Mouse (Mus musculus) cerebellum, adult 9-10 months (tissue): Measurements from ENCODE around the gene Polr2f.
A peak's percentile ranks its signal among the peaks of the same experiment; 100 is the strongest.

Experiments used
- DNase-seq: peaks from one replicate; pipeline ENCODE4 v3.0.0; 2022

Polr2f gene

DNA sequence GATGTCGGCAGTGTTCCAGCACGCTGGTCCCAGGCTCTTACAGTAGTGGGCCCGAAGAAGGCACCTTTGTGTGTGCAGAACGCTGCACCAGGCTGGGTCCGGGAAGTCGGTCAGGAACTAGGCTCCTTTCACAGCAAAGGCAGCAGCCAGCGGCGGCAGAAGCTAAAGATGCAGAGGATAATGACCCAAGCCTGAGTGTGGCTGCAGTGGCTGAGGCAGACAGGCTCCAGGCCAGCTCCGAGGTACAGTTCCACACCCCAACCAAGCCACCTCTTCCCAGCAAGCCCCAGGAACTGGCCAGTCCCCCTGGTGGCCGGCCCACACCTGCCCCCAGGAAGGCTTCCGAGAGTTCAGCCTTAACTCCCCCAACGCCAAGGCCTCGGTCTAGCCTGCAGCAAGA, 18.3 kb upstream of the Polr2f start:
- no peak for DNase-seq

DNA sequence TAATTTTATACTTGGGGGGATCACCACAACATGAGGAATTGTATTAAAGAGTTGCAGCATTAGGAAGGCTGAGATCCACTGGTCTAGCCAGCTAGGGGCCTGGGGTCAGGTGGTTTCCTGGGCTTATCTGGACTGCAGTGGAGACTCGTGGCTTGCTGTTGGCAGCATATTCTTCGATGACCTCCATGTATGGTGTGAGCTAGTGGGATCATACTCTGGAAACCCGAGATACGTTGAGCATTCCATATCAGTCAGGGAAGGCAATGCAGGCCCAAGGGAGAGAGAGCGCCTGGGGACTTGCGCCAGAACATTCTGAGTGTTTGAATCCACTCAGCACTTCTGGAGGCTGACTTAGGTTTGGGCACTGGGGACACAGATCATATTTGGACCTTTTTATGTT, 17.1 kb upstream of the Polr2f start:
- no peak for DNase-seq

DNA sequence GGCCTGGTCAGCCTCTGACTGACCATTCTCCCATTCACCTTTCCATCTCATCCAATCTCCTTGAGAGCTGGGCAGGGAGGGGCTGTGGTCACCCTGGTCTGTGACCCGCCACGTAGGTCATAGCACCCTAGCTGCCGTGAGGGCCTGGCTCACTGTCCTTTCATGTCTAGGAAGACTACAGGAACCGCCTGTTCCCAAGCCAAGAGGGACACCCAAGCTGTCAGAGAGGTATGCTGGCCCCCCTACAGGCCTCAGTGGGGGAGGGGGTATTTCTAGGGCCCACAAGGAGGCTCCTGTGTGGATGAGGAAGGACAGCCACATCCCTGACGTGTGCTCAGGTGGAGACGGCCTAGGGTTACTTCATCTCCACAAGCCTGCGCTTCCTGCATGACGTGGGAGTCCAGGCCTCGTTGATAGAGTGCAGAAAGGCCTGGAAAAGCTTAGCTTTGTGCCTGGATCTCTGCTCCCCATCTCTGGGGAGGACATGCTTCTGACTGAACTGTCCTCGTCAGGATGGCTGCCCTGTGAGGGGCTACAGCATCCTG, 16.4 kb upstream of the Polr2f start:
- no peak for DNase-seq

DNA sequence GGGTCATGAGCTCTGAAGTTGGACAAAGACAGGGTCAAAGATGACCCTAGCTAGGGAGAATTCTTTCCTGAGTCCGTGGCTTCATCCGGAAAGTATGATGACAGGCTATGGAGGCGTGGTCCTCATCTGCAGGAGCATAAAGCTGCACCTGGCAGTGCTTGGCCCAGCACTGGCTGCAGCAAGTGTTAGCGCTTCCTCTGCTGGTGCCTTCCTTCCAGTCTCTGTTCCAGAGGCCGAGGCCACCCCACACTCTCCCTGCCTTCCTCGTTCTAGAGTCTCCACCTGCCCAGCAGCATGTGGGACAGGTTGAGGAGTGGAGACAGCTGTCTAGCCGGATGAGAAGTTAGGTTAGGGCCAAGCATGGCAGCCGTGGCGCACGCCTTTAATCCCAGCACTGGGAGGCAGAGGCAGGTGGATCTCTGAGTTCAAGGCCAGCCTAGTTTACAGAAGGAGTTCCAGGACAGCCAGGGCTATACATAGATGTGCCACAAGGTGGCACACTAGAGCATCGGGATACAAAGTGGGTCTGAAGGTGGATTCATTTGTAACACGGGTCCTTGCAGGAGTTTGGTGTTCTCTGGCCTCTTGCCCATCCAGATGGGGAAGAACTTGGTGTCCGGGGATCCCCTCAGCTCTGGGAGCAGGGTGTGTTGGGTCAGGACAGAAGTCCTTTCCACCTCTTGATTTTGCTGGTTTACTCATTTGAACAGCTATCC, 14.4 kb upstream of the Polr2f start:
- peak; percentile 59 for DNase-seq

DNA sequence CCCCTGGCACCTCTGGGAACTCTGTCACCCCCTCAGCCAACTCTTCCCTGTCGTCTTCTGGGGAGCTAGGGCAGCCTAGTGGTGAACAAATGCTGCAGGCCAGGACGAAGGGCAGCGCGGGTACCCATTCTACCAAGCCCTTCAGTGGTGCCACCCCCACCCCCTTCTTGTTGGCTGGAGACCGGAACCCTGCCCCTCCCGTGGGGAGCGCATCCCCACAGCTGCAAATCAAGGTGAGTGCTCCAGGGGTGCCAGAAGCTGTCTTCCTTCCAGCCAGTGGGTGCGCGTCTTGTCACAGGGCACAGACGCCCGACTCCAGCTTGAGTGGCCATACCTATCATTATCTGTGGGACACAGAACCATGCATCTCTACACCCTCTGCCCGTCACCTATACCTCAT, 13.7 kb upstream of the Polr2f start:
- DNase-seq = no peak

DNA sequence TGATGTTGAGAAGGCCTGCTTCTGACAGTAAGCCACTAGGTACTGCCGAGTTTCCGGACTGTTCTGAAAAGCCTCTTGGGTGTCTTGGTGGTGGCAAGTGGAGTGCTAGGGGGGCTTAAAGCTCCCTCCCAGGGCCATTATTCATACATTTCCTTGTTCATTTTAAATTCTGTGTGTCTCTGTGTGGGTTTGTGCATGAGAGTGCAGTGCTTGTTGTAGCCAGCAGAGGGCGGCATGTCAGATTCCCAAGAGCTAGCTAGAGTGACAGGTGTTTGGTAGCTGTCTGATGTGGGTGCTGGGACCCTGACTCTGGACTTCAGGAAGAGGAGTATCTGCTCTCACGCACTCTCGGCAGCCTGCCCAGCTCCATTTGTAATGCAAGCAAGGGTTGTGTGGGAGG, 12.6 kb upstream of the Polr2f start:
- DNase-seq = no peak

DNA sequence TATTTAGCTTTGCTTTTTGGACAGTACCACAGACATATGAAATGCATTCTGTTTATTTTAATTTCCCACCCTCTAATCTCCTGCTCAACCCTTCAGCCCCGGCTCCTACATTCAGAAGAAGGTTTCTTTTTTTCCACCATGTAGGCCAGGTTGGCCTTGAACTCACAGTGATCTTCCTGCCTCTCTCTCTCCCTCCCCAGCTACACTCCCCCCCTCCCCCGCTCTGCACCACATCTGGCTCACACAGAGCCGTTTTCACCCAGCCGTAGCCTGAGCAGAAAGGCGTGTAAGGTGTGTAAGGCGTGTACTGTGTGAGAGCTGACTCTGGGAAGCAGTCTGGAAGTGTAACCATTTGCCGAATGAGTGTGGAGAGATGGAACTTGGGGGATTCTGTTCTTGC, 11.5 kb upstream of the Polr2f start:
- DNase-seq = no peak

DNA sequence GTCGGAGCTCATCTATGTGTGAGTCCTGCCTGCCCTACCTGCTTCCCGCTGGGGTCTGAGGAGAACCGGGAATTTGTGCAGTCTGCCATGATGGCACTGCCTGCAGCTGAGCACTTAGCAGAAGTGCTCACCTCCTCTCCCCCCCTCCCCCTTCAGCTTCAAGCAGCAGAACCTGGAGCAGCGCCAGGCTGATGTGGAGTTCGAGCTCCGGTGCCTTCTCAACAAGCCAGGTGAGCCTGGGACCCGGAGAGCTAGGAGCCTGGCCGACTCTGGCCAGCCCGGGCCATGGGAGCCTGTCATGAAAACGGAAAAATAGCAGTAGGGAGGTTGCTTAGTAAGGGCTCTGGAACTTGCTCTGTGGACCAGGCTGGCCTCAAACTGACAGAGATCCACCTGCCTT, 10.0 kb upstream of the Polr2f start:
- DNase-seq = no peak

DNA sequence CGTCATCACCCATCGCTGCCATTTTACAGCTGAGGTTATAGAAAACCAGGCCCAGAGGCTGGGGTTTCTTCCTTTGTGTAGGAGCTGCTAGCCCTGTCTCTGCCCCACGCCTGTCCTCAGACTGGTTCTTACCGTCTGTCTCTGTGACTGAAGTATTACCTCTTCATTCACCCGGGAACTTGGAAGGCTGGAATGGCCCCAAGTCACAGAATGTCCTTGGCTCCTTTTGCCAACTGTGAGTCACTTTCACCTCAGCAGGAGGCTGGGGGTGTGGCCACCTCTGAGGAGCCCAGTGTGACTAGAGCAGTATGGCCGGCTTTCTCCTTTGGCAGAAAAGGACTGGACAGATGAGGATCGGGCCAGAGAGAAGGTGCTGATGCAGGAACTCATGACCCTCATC, 9.4 kb upstream of the Polr2f start:
- DNase-seq = peak; percentile 93

DNA sequence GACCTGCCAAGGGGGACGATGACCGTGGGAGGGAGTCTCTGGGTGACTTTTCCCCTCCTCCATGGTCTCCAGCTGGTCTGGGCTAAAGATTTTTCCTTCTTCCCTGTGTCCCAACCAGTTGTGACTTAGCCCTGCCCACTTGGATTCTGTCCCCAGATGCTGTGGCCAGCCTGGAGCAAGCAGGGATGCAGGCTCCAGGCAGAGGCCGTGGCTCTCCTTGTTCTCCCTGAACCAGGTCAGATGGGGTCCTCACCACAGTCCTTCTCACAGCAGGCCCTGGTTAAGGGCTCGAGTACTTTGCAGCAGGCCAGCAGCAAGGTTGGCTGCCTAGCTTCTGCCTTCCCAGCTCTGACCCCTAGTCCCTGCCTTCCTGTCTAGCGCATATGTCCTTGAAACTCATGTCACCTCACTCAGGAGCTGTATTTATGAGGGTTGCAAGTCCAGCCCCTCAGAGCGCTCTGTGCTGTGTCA, 7.6 kb upstream of the Polr2f start:
- no peak for DNase-seq

DNA sequence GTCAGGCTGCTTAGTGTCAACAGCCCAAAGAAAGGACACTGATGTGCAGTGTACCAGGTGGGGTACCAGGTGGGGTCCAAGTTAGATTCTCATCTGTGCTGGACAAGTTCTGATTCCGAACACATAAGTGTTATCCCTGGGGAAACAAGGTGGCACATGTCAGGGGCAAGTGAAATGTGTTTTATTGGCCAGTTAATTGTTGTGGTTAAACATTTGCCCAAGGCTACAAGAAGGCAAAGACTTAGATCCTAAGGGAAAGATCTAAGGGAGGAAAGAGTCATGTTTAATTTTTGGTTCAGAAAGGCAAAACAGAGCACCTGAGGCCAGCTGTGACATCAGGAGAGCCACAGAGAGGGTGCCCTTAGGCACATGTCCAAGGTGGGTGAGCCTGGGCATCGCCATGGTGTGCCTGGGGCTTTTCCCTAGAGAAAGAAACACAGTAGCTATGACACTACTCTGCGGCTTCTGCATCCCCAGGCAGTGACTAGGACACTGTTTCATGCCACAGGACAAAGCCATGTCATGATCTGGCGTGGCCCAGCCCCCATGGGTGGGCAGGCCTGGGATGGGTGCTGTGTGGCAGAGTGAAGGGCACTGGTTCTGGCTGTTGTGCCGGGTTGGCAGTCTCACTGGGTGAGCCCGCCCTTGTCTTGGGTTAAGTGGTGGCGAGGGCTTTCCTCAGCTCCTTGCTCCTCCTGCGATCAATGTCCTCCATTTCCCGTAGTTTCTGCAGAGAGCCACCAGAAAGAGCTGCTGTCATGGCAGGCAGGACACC, 6.1 kb upstream of the Polr2f start:
- no peak for DNase-seq

DNA sequence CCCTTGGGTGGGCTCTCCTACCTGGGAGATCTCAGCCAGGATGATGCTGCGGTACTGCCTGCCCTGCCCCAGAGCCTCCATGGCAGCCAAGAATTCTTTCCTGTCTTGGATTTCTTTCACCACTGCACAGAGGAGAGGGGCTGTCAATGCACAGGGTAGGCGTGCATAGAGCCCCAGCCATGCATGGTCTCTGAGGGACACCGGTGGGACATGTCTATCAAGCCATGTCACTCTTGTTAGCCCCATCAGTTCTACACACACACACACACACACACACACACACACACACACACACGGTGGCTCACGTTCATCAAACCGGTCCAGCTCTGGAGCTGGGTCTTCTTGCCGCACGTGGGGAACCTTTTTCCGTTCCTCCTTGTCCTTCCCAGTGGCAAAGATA, 5.5 kb upstream of the Polr2f start:
- no peak for DNase-seq

DNA sequence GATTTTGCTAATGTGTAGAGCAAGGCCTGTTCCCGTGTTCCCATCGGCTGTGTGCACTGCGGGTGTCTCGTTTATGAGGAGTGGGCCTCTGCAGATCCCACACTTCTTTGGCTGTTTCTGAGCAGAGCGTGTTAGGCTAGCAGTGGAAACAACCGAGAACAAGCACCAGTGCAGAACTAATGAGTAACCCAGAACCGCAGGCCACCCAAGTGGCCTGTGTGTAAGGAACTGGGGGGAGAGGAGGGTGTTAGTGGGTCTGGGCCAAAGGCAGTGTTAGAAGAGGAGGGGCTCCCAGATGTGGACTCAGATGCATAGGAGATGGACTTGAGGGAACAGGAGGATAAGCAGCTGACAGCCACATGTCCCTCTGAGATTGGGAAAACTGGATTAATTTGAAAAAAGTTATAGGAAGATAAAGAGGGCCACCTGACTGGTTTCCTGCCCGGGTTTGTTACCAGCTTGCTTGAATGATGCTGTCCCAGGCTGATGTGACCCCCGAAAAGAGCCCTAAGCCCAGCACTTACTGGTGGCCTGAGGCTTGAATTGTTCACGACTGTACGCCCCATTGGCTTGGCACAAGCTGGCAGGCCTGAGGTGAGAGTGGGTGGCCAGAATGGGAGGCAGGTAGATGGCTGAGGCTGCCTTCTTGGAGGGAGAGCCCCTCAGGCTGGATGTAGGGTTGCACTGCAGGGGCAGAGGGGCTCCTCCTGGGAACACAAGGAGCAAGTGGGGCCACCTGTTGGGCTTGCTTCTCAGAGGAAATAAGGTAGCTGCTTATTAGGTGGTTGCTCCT, 4.8 kb upstream of the Polr2f start:
- DNase-seq = no peak

DNA sequence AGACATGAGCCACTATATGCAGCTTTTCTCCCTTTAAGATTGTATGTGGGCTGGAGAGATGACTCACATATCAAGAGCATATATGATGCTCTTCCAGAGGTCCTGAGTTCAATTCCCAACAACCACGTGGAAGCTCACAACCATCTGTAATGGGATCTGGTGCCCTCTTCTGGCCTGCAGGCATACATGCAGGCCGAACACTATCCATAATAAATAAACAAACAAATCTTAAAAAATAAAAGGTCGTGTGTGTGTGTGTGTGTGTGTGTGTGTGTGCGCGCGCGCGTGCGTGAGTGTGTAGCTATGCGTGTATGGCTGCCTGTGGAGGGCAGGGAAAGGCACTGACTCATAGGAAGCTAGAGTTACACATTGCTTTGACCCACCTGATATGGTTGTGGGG, 1.2 kb upstream of the Polr2f start:
- DNase-seq = no peak

DNA sequence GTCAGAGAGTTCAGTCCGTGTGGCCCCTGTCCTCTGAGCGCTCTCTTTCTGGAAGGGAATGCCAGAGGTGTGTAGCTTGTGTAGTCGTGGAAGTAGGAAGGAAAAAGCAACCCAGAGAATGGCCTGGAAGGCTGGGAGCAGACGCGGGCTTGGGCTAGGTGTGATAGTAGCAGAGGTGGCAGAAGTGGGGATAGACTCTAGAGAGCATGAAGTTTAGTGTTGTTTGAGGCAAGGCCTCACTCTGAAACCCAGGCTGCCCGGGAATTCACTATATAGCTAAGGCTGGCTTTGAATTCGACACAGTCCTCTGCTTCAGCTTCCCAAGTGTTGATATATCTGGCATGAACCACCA, 733 bp downstream of the Polr2f start:
- no peak for DNase-seq

DNA sequence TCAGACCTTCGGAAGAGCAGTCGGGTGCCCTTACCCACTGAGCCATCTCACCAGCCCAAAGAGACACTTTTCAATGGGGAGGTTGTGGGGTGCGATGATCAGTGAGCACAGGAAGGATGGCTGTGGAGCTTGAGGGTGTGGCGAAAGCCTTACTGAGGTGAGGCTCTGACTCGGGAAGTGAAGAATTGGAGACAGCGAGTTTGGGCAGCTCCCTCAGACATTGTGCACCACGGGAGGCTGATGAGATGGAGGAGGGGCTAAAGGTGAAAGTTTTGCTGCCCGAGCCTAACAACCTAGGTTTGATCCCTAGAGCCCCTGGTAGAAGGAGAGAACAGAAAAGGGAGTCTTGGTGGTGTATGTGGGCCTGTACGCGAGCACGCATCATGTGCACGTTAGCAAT, 2.5 kb downstream of the Polr2f start:
- no peak for DNase-seq

DNA sequence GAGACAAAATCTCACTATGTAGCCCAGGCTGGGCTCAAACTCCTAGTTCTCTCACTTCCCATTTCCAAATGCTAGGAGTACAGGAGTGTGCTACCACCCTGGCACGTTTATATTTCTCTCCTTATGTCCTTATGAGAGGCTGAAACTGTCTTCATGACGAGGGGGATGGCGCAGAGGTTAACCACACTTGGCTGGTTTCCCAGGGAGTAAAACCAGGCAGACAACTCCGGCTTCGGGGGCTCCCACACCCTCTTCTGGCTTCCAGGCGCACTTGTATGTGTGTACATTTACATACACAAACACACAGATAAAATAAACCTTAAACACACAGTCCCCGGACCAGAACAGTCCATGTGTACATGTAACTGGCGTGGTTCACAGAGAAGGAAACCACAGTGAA, 3.2 kb downstream of the Polr2f start:
- DNase-seq = no peak

DNA sequence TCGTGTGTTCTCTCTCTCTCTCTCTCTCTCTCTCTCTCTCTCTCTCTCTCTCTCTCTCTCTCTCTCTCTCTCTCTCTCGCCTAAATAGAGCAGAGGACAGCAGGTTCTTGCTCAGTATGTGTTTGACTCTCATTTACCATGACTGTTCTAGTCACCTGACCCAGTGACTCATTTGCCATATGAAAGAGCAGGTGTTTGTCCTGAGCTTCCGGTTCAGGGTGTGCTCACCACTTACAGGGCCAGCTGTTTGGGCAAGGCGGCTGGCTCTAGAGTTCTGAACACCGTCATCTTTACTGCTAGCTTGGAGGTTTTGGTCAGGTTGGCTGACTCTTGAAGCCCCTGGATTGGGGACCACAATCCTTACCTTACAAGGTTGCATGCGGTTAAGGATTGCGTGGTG, 4.7 kb downstream of the Polr2f start:
- DNase-seq = no peak

DNA sequence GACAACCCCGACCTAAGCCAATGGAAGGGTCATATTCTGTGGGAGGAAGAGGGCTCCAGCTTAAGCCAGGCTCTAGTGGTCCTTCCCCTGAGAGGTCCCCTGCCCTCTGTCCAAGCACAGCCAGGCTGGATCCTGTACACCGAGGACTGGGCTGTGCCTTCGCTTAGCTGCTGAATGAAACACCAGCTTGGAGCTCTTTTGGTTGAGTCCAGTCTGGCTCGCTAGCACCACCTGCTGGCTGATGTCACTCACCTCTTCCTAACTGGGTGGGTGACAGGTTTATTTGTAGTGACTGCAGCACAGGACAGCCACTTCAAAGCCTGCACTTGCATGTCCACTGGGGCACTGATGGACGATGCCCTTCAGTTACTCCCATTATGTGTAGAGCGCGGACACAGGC, 7.7 kb downstream of the Polr2f start:
- peak; percentile 78 for DNase-seq

DNA sequence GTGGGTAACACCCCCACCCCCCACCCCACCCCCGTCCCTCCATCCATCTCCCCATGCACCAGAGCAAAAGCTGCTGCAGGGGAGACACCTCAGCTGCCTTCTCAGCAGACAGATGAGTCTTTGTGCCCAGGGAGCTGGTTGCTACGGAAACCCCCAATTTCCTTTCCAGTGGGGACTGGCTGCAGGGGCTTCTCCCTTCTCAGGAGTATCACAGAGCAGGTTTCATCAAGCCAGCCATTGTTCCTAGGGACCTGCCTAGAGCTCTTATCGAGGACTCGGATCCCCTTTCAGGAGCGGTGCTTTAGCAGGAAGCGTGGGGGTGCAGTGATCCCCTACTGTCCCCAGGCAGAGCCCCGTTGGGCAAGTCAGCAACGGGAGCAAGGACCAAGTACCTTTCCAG, 11.1 kb downstream of the Polr2f start:
- no peak for DNase-seq

DNA sequence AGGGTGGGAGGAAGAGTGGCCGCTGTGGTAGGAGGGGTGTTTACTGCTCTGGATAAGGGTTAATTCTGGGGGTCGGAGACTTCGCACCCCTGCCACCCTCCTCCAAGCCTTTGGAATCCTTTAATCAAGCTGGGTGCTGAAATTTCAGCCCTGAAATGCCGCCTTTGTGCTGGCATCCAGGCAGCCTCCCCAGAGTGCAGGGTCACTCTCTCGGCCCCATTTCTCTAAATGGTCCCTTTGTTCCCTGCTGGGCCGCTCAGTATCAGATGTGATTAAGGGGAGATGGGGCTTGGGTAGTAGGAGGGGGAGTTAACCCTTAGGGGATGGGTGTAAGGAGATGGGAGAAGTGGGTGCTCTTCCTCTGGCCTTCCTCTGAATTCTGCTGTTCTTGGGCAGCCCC, 11.9 kb downstream of the Polr2f start:
- DNase-seq = no peak

DNA sequence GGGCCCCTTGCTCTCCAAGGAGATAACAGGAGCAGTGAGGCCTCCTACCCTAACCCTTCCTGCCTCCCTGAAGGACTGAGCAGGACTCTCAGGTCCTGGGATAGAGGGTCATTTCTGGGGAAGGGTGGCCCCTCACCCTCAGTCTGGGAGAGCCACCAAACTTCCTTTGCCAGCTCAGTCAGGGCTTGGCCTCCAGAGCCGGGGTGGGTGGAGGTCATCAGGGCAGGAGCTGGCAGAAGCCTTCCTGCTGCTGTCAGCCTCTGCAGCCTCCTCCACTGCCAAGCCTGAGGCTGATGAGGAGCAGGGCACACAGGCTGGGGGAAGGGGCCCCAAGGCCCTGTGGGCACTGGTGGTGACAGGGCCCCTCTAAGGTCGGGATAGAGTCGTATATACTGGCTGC, 14.8 kb downstream of the Polr2f start:
- no peak for DNase-seq

DNA sequence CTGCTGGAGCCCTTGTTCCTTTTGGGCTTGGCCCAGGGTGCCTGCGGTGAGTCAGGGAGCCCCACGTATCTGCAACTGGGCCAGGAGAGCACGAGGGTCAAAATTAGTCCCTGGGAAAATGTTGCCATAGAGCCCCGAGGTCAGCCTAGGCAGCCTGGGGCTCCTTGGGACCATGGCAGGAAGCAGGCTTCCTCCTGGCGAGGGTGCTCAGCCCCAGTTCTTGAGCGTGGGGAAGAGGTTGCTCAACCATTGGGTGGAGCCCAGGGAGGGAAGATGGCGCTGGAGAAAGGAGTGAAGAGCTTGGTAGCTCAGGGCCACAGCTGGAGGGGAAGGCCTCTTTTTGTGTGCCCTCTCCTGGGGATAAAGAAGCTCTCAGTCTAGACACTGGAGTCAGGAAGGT, 21.5 kb downstream of the Polr2f start:
- DNase-seq = no peak

DNA sequence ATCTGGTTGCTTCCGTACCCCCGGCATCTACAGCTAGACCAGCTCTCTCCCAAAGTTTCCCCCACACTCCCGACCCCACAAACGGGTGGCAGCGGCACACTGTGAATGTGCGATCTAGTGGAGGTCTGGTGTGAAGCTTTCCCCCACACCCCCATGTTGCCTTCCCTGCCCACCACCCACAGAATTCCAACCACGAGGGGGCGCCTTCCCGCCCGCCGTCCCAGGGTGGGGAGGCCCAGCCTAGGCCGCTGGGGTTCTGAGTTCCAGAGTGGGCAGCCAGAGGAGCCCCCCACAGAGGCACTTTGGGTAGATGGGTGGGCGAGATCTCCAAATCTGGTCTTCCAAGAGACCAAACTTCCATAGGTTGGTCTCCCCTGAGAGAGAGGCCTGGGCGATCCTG, 22.0 kb downstream of the Polr2f start:
- DNase-seq = no peak
